Mouse (Mus musculus): ENCODE results near the gene Sptlc2. TPM values are rescaled to one million over a fixed set of nuclear protein-coding genes. Genes with fewer than 3 reads are reported as not detected.

Sptlc2 gene
- polyA plus RNA-seq (2015; fragmentation: Nextera tagmentation; extraction: Ambion mirVana) = 73.4 and 73.6 TPM in 2 replicates

DNA sequence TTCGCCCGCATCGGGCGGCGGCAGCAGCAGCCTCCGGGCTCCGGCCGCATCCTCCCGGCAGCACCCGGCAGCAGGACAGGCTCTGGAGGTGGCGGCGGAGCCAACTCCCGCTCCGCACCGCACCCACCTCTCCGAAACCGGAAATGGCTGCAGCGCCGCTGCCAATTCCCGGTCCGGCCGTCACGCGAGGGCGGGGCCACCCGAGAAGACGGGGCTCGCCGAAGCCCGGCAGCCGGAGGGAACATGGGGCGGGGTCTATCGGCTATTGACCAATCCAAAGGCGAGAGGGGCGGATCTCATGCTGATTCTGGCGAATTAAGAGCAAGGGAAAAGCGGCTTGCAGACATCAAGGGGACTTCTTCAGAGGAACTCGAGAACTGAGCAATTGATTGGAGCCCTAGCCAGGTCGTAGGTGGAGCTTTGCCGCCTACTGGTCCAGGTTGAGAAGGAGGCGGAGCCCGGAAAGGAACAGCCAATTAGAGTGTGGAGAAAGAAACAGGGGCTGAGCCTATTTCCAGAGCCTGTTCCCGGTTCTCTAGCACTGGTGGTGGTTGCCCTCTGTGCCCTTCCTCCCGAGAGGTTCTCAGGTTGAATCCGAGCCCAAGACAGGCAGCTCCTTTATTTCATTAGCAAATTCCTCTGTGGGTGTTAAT, at the start of gene Sptlc2:
Gene Sptlc2, minus strand, starts transcription at position 234 of the 653 bp plus-strand sequence.
- H3K4me3 ChIP-seq (replicated peaks) = peak within 1 kb of the TSS; percentile 98
- 0 out of 2 replicates have a peak, but pooled peaks cover 16% of the 10 kb centered on the region for H3K4me1 ChIP-seq
- peak within 1 kb of the TSS; percentile 93 for H3K9ac ChIP-seq
- H3K9me3 ChIP-seq (replicated peaks) = no peaks in the 10 kb centered on the region
- under 1% methylated on average over 45 of the region's 45 CpGs for WGBS
- H3K27me3 ChIP-seq = no peaks in the 10 kb centered on the region
- H3K36me3 ChIP-seq = no peaks in the 10 kb centered on the region
- ATAC-seq (ENCODE audit: insufficient number of reproducible peaks, low FRiP score, low TSS enrichment, low read depth) = peak; percentile 99
- peak within 1 kb of the TSS; percentile 82 for H3K27ac ChIP-seq (replicated peaks)
- H3K4me2 ChIP-seq (replicated peaks) = peak within 1 kb of the TSS; percentile 96

- 81% methylated on average over 8 of the region's 8 CpGs for WGBS
Observed at GRCm38 (mm10) chr12:87428885-87429284, 40.7 kb upstream of the Sptlc2 start.

GRCm38 (mm10) chr12:87428295-87428694, 40.1 kb upstream of the Sptlc2 start:
- ATAC-seq (ENCODE audit: insufficient number of reproducible peaks, low FRiP score, low TSS enrichment, low read depth) = no peak
- peaks cover 85% of the 10 kb centered on the region for H3K36me3 ChIP-seq
- no peaks in the 10 kb centered on the region for H3K27me3 ChIP-seq
- H3K4me2 ChIP-seq (replicated peaks) = no peak overlapping the region
- WGBS = 87% methylated on average over 2 of the region's 2 CpGs
- no peak overlapping the region for H3K9ac ChIP-seq
- no peak overlapping the region for H3K27ac ChIP-seq (replicated peaks)
- no peaks in the 10 kb centered on the region for H3K4me1 ChIP-seq
- H3K4me3 ChIP-seq (replicated peaks) = no peak overlapping the region
- H3K9me3 ChIP-seq (replicated peaks) = no peaks in the 10 kb centered on the region

More at GRCm38 (mm10) chr12:87428885-87429284, 40.7 kb upstream of the Sptlc2 start:
- Histone ChIP-seq H3K4me1 (no peaks in the 10 kb centered on the region), H3K27ac (replicated peaks) (no peak overlapping the region), H3K36me3 (peaks cover 86% of the 10 kb centered on the region), H3K9me3 (replicated peaks) (no peaks in the 10 kb centered on the region), H3K27me3 (no peaks in the 10 kb centered on the region), H3K4me3 (replicated peaks) (no peak overlapping the region), H3K4me2 (replicated peaks) (no peak overlapping the region), H3K9ac (no peak overlapping the region)
- peak; percentile 54 for ATAC-seq (ENCODE audit: insufficient number of reproducible peaks, low FRiP score, low TSS enrichment, low read depth)

- Histone ChIP-seq H3K9ac (no peak overlapping the region), H3K4me1 (no peaks in the 10 kb centered on the region), H3K4me3 (replicated peaks) (no peak overlapping the region), H3K27me3 (no peaks in the 10 kb centered on the region), H3K36me3 (peaks cover 73% of the 10 kb centered on the region), H3K4me2 (replicated peaks) (no peak overlapping the region), H3K9me3 (replicated peaks) (no peaks in the 10 kb centered on the region), H3K27ac (replicated peaks) (no peak overlapping the region)
- no peak for ATAC-seq (ENCODE audit: insufficient number of reproducible peaks, low FRiP score, low TSS enrichment, low read depth)
- 92% methylated on average over 5 of the region's 5 CpGs for WGBS
Observed at GRCm38 (mm10) chr12:87426354-87427031, 38.3 kb upstream of the Sptlc2 start.

DNA sequence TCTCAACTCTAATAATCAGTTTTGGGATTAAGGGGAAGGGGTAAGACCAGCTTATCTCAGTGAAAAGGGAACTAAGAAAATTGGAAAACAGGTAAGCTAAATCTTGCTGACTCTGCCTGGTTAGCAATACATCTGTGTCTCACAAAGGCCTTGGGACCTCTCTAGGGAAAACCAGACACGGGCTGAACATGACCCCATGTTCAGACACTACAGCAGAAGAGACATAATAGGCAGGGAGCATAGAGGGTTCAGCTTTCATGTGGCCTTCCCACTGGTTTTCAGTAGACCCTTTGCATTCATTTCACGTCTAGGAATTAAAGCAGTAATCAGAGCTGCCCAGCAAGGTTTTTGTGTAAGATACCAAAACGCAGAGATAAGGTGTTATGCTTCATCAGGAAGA, 36.4 kb upstream of the Sptlc2 start:
- H3K36me3 ChIP-seq = peaks cover 54% of the 10 kb centered on the region
- no peak for ATAC-seq (ENCODE audit: insufficient number of reproducible peaks, low FRiP score, low TSS enrichment, low read depth)

GRCm38 (mm10) chr12:87423700-87424099, 35.5 kb upstream of the Sptlc2 start:
- ATAC-seq (ENCODE audit: insufficient number of reproducible peaks, low FRiP score, low TSS enrichment, low read depth) = no peak
- Histone ChIP-seq H3K9me3 (replicated peaks) (no peaks in the 10 kb centered on the region), H3K4me1 (no peaks in the 10 kb centered on the region), H3K36me3 (peaks cover 46% of the 10 kb centered on the region), H3K27me3 (no peaks in the 10 kb centered on the region), H3K4me3 (replicated peaks) (no peak overlapping the region), H3K9ac (no peak overlapping the region), H3K27ac (replicated peaks) (no peak overlapping the region), H3K4me2 (replicated peaks) (no peak overlapping the region)
- 46% methylated on average over 1 of the region's 1 CpGs for WGBS

More for the DNA sequence above, 36.4 kb upstream of the Sptlc2 start:
- Histone ChIP-seq H3K9me3 (replicated peaks) (no peaks in the 10 kb centered on the region), H3K4me3 (replicated peaks) (no peak overlapping the region), H3K9ac (no peak overlapping the region), H3K27me3 (no peaks in the 10 kb centered on the region), H3K4me1 (no peaks in the 10 kb centered on the region), H3K27ac (replicated peaks) (no peak overlapping the region), H3K4me2 (replicated peaks) (no peak overlapping the region)
- 27% methylated on average over 3 of the region's 3 CpGs for whole genome bisulfite sequencing

- Histone ChIP-seq H3K4me1 (no peaks in the 10 kb centered on the region), H3K4me2 (replicated peaks) (no peak overlapping the region), H3K27me3 (no peaks in the 10 kb centered on the region), H3K9me3 (replicated peaks) (no peaks in the 10 kb centered on the region), H3K36me3 (peaks cover 30% of the 10 kb centered on the region), H3K4me3 (replicated peaks) (no peak overlapping the region), H3K9ac (no peak overlapping the region), H3K27ac (replicated peaks) (no peak overlapping the region)
- WGBS = 64% methylated on average over 5 of the region's 5 CpGs
- no peak for ATAC-seq (ENCODE audit: insufficient number of reproducible peaks, low FRiP score, low TSS enrichment, low read depth)
Observed at GRCm38 (mm10) chr12:87421708-87422507, 33.8 kb upstream of the Sptlc2 start.

DNA sequence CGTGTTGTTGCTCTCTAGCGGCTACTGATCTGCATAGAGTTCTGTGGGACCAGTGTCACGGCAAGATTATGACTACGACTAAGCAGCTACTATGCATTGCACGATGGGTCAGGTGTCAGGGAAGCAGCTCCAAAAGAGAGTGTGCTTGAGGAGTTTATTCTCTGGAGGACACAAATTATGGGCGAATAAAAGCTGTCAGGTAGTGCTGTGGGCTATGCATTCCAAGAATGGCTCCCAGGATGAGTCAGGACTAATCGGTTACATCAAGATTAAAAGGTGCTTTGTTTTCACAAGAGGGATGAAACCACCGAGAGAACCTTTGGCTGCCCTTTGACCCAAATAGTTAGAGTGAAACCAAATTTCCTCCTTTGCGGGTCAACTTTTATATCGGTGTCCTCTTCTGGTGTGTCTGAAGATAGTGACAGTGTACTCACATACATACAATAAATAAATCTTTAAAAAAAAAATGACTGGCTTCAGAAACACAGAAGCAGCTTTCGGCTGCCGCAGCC, 31.9 kb upstream of the Sptlc2 start:
- Histone ChIP-seq H3K27me3 (no peaks in the 10 kb centered on the region), H3K9ac (no peak overlapping the region), H3K9me3 (replicated peaks) (no peaks in the 10 kb centered on the region), H3K4me2 (replicated peaks) (no peak overlapping the region), H3K36me3 (peaks cover 19% of the 10 kb centered on the region; the same call in 1 of the 2 replicates), H3K4me1 (no peaks in the 10 kb centered on the region), H3K4me3 (replicated peaks) (no peak overlapping the region), H3K27ac (replicated peaks) (no peak overlapping the region)
- WGBS = 61% methylated on average over 12 of the region's 12 CpGs
- no peak for ATAC-seq (ENCODE audit: insufficient number of reproducible peaks, low FRiP score, low TSS enrichment, low read depth)

DNA sequence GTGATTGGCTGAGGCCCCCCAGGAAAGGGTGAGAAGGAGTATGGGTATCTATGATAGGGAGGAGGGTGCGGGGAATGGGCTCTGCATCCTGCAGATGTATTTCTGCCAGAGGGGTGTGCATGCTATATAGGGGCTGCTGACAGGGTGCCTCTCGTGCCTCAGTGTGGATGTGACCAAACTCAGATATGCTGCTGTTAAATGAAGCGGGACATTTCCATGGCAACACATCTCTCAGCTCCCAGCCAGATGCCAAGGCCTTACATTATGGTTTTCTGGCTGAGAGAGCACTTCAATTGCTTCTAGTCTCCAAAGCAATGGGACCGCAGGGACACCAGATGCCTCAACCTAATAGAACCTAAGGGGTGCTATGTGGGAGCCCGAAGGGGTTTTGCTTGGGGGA, 30.8 kb upstream of the Sptlc2 start:
- Histone ChIP-seq H3K4me1 (no peaks in the 10 kb centered on the region), H3K9ac (no peak overlapping the region), H3K27ac (replicated peaks) (no peak overlapping the region), H3K36me3 (0 out of 2 replicates have a peak, but pooled peaks cover 9% of the 10 kb centered on the region), H3K9me3 (replicated peaks) (no peaks in the 10 kb centered on the region), H3K4me3 (replicated peaks) (no peak overlapping the region), H3K27me3 (no peaks in the 10 kb centered on the region), H3K4me2 (replicated peaks) (no peak overlapping the region)
- WGBS = 59% methylated on average over 5 of the region's 5 CpGs
- no peak; the same call in 1 of the 2 replicates for ATAC-seq (ENCODE audit: insufficient number of reproducible peaks, low FRiP score, low TSS enrichment, low read depth)

GRCm38 (mm10) chr12:87416690-87417089, 28.5 kb upstream of the Sptlc2 start:
- ATAC-seq (ENCODE audit: insufficient number of reproducible peaks, low FRiP score, low TSS enrichment, low read depth) = no peak
- H3K4me1 ChIP-seq = no peaks in the 10 kb centered on the region
- H3K36me3 ChIP-seq = no peaks in the 10 kb centered on the region

GRCm38 (mm10) chr12:87415358-87415757, 27.2 kb upstream of the Sptlc2 start:
- no peak for ATAC-seq (ENCODE audit: insufficient number of reproducible peaks, low FRiP score, low TSS enrichment, low read depth)
- WGBS = 66% methylated on average over 4 of the region's 4 CpGs

More at GRCm38 (mm10) chr12:87416690-87417089, 28.5 kb upstream of the Sptlc2 start:
- H3K4me2 ChIP-seq (replicated peaks) = no peak overlapping the region
- H3K9me3 ChIP-seq (replicated peaks) = no peaks in the 10 kb centered on the region
- no peak overlapping the region for H3K27ac ChIP-seq (replicated peaks)
- no peak overlapping the region for H3K9ac ChIP-seq
- 34% methylated on average over 7 of the region's 7 CpGs for WGBS
- no peaks in the 10 kb centered on the region for H3K27me3 ChIP-seq
- H3K4me3 ChIP-seq (replicated peaks) = no peak overlapping the region

More at GRCm38 (mm10) chr12:87415358-87415757, 27.2 kb upstream of the Sptlc2 start:
- no peaks in the 10 kb centered on the region for H3K4me1 ChIP-seq
- no peak overlapping the region for H3K4me2 ChIP-seq (replicated peaks)
- H3K4me3 ChIP-seq (replicated peaks) = no peak overlapping the region
- H3K9ac ChIP-seq = no peak overlapping the region
- no peak overlapping the region for H3K27ac ChIP-seq (replicated peaks)
- H3K9me3 ChIP-seq (replicated peaks) = no peaks in the 10 kb centered on the region
- H3K36me3 ChIP-seq = no peaks in the 10 kb centered on the region
- H3K27me3 ChIP-seq = no peaks in the 10 kb centered on the region
